Mouse (Mus musculus): ENCODE measurements around the gene Endog.
A peak's percentile ranks its signal among the peaks of the same experiment; 100 is the strongest.
"Not testable (repeated sequence)": the region's sequence is repeated elsewhere in the genome, so short reads cannot be mapped to it uniquely, and the experiment has no call there.

Endog gene

DNA sequence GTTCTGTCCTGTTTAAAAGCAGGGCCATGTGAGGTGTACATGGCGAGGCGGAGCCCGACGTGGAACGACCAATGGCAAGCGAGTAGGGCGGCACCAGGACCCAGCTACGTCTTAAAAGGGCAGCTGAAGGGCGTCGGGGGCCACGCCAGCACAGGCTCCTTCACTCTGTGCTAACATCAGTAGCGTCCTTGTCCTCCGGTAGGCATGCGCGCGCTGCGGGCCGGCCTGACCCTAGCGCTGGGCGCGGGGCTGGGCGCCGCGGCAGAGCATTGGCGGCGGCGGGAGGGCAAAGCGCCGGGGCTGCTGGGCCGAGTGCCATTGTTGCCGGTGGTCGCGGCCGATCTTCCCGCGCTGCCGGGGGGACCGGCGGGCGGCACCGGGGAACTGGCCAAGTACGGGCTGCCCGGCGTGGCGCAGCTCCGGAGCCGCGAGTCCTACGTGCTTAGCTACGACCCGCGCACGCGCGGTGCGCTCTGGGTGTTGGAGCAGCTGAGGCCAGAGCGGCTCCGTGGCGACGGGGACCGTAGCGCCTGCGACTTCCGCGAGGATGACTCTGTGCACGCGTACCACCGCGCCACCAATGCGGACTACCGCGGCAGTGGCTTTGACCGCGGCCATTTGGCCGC lies at the start of gene Endog:
TSS of gene Endog (plus strand) at position 123 of the 626 bp plus-strand sequence.
- DNase-seq (ENCODE audit: low spot score in 2 of 2) = peak; percentile 94 to 95

DNA sequence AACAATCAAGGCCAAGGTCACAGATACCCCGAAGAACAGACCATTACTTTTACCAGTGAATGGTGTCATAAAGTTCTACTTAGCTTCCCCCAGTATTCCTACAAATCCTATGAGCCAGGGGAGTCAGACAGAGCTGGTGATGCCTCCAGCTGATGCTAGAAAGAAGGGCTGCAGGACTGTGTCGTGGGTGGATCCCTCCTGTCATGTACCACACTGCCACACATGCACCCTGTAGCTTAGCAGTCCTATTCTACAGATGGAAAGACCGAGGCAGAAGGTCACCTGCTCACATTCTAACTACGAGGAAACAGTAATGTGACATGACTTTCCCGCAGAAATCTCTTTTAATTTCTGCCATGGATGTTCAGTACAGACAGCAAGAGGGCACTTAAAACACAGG lies 48.5 kb upstream of the Endog start:
- DNase-seq (ENCODE audit: low spot score in 2 of 2) = no peak

DNA sequence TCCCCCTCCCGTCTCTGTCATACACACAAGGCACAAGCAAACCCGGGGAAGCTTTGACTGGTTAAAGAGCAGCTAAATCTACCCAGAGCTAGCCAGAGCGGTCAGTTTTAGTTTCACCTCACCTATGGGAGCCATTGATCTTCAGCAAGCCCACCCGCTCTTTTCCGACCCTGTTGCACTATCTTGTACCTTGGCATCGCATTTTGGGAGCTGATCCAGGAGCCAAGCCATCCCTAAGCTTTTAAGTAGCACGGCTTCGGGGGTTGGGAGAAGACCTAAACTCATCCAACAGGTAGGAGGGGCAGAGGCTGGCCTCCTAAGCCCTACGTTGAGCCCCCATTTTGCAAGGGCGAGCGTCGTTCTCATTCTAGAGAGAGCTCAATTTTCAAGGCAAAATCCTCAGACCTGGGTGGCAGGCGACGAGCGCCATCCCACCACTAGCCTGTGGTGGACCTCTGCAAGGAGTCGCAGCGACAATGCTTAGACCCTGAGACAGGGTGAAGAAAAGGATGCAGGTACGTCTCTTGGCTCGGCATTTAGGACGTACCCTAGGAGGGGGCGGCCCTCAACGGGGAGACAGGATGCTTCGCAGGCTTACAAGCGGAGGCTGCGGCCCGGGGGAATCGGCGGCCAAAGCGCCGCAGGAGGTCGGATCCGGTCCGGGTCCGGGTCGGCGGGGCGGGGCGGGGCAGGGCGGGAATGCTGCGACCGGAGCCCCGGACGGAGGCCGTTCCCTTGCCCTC lies 47.4 kb upstream of the Endog start:
- DNase-seq (ENCODE audit: low spot score in 2 of 2) = peak; percentile 39 to 48

DNA sequence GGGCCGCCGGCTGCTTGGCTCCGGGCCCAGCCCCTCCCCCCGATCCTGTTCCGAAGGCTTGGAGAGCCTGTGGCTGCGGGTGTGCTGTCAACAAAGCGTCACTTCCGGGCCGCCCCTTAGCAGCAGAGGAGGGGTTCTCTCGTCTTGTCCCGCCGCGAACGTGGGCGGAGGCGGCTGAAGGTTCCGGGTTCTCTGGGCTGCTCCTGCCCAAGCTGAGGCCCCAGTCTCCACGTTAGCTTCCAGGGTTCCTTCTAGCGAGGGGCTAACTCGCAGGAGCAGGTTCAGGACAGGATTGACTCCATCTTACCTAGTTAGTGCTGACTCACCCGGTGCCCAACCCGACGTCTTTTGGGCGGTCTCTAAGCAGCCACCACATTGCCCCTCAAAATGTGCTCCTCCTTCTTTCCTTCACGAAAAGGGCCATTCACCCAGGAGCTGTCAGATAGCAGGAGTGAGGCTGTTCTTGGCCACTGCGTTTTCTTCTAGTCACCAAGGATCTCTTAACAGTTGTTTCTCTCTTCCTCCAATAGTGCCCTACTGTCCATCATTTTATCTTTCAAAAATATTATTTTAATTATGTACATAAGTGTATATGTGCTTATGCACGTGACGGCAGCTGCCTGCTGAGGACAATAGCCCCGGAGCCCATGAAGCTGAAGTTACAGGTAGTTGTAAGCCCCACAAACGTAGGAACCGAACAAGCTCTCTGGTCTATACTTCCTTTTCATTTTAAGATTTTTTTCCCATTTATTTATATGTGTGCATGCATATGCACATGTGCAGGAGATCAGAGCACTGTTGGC lies 46.6 kb upstream of the Endog start, which contains the start of gene Zer1:
TSS of gene Zer1 (minus strand) at position 114 of the 803 bp plus-strand sequence.
- peak; percentile 97 for DNase-seq (ENCODE audit: low spot score in 2 of 2)

DNA sequence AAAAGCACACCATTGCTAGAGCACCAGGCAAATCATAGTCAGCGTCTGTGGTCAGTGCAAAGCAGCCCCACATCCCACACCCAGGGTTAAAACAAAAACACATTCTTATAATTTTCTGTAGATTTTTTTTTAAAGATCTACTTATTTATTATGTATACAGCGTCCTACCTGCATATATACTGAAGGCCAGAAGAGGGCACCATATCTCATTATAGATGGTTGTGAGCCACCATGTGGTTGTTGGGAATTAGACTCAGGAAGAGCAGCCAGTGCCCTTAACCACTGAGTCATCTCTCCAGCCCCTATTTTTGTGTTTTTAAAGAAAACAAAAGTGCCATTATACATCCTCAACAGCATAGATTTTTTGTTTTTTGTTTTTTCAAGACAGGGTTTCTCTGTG lies 42.5 kb upstream of the Endog start:
- DNase-seq (ENCODE audit: low spot score in 2 of 2) = no peak

DNA sequence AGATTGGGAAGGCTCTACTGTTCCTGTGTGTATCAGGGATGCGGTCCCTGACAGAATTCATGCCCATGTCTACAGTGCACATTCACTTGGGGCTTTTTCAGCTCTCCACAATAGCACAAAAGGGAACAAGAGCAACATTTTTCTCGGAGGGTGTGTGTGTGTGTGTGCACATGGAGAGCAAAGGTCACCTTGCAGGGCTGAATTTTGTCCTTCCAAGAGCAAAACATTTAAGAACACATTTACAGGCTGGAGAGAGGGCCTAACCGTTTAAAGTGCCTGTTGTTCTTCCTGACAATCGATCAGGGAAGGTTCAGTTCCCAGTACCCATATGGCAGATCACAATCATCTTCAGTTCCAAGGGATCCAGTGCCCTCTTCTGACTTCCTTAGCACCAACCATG lies 41.1 kb upstream of the Endog start:
- no peak for DNase-seq (ENCODE audit: low spot score in 2 of 2)

DNA sequence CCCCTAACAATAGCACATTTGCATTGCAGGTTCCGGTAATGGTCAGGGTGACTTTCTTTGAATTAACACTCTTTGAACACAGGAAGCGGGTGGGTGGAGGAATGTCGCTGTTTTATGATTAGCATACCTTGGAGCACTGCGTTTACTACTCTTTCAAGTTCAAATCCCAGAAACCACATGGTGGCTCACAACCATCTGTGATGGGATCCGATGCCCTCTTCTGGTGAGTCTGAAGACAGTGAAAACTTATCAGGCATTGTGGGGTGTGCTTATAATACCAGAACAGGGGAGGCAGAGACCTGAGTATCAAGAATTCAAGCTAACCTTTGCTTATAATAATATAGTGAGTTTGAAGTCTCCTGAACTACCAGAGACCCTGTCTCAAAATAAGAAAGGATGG lies 40.1 kb upstream of the Endog start:
- DNase-seq (ENCODE audit: low spot score in 2 of 2) = not testable (repeated sequence)

DNA sequence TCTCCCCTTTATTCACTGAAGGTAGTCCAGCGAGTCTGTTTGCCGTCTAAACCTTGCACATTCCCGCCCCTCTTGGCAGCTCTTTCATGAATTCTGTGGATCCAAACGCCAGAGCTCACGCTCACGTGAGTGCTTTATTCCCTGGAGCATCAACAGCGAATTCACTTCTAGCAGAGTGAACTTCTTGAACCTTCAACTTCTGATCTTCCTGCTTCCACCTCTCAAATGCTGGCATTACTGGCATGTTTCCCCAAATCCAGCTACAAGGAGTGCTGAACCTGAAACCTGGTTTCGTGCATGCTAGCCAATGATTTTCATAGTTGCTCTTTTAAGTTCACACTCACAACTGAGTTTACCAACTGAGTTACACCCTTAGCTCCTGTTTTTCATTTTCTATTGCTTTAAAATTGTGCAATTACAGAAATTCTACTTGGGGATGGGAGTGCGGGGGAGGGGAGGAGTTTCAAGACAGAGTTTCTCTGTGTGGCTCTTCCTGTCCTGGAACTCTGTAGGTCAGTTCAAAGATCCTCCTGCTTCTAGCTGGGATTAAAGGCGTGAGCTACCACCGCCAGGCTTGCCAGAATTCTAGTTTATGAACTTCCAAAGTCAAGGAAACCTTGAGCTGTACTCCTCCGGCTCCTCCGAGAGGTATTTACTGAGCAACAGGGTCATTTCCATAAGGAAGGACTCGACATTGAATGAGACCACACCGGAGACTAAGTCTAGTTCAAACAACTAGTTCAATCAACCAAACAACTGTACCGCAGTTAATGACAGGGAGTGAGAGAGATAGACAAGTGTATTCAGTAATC lies 38.3 kb upstream of the Endog start:
- no peak for DNase-seq (ENCODE audit: low spot score in 2 of 2)

DNA sequence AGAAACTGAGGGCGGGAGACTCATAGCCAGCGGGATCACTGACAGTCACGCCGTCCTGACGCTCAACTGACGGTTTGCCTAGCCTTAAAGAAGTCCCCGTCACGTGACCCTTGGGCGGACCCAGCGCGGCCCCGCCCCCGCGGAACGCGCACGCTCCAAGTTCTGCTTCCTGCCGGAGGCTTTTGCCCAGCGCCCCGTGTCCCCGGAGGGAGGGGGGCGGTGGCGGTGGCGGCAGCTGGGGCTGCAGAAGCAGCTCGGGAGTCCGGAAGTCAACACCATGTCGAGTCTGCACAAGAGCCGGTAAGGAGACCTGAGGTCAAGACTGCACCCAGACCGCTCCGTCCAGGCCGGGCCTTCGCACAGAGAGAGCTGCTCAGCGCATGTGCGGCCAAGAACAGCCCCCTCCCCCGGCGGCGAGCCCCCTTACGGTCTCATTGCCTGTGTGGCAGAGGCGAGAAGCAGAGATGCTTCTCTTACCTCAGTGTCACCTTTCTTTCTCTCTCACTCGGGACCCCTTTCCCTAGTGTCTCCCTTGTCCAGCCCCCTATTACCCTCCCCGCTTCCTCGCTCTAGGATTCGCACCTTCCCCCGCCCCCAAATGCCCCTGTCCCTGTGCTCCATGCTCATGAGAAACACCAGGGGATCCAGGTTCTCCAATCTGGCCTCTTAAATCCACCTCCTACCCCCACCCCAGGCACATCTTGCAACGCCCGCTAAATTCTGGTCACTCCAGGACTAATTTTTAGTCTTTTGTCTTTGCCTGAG lies 37.5 kb upstream of the Endog start, which contains the start of gene Tbc1d13:
TSS of gene Tbc1d13 (plus strand) at position 134 of the 765 bp plus-strand sequence.
- peak; percentile 98 for DNase-seq (ENCODE audit: low spot score in 2 of 2)

DNA sequence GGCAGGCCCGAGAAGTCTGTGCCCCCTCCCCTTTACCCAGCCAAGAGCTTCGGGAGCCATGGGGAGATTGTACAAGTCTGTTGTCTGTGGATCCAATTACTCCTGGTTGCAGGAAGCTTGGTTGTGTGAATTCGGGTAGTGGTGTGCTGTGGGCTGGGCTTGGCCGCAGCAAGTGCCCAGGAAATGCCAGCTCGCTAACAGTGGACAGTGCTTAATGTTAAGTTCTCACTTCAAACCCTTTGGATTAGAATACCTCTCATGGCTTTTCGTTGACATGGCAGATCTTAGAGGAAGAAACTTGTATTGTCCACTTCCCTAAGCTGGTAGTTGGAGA lies 36.9 kb upstream of the Endog start:
- DNase-seq (ENCODE audit: low spot score in 2 of 2) = no peak

DNA sequence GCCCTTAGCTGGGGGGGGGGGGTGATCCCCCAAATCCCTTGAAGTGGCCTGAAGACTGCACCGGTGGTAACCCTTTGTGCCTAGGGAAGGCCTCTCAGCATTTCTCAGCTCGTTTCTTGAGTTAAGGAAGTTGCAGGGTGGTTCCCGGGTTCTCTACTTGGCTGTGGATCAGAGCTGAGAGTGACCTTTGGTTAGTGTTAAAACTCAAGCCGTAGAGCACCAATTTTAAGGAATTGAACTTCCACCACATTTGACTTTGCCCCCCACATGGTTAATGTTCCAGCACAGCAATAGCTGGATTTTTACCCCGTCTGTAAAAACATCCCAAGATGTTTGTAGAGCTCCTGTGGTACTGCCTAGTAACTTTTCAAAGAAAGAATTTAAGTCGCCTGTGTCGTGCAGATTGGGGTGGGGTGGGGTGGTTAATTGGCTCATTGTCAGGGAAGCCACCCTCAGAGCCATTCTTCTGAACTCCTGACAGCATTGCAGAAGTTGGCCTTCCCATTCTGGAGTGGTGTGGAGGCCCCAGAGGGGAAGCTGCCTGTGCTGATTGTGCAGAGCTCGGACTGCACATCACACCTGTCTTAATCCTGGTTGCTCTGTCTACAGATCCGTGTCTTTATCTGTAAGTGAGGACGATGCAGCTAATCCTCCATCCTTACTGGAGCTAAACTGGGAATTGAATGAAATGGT lies 36.2 kb upstream of the Endog start:
- DNase-seq (ENCODE audit: low spot score in 2 of 2) = no peak

DNA sequence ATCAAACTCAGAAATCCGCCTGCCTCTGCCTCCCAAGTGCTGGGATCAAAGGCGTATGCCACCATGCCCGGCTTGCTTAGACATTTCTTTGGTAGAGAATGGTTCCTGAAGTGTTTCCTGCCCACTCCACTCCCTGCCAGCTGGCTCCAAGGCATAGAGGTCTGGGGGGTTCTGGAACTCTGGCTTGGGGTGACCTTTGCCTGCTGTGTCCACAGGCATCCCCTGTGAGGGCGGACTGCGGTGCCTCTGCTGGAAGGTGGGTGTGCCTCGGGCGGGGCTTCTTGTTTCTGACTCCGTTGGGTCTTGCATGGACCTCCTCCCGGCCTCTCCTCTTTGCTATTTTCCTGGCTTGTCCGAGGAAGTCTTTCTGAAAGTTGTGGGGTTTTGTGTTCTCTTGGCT lies 34.8 kb upstream of the Endog start:
- DNase-seq (ENCODE audit: low spot score in 2 of 2) = no peak

DNA sequence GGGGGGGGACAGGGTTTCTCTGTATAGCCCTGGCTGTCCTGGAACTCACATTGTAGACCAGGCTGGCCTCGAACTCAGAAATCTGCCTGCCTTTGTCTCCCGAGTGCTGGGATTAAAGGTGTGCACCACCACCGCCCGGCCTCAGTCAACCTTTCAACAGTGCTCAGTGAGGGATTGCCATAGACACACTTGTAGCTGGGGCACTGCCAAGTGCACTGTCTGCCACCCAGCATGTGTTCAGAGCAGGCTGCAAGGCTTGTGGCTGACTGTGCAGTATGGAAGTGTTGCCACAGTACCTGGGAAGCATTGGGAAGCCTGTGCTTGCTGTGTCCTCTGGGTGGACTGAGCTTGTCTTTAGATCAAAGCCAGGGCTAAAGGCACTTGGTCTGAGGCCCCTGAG lies 31.3 kb upstream of the Endog start:
- DNase-seq (ENCODE audit: low spot score in 2 of 2) = not testable (repeated sequence)

DNA sequence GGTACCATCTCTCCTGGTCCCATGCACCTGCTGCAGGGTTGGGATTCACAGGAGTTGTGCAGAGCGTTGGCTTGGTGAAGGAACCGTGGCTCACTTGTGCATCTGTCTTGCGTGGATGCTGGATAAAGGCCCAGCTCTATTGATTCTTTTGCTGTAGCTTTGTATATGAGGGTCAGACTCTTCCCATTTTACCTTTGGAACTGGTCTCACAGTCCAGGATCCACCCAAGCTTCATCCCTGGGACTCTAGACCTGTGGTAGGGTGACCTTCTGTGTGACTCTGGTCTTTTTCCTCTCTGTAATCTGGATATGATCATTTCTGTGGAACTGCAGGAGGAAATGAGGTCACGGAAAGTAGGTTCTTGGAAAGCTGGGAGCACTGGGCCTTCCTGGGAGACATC lies 26.9 kb upstream of the Endog start:
- no peak for DNase-seq (ENCODE audit: low spot score in 2 of 2)

DNA sequence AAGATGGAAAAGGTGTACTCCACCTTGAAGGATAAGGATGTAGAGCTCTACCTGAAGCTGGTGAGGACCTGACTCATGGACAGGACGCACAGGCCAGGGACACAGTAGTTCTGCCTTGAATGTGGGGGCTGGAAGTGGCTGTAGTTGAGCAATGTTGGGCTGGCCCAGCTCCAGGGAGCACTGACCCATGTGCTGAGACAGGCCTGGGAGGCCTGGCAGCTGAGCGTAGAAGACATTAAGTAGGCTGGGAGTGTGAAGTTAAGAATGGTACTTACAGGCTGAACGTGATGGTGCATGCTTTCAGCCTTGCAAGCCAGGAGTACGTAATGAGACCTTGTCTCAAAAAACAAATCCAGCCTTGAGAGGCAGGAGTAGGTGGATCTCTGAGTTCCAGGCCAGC lies 23.8 kb upstream of the Endog start:
- DNase-seq (ENCODE audit: low spot score in 2 of 2) = no peak

DNA sequence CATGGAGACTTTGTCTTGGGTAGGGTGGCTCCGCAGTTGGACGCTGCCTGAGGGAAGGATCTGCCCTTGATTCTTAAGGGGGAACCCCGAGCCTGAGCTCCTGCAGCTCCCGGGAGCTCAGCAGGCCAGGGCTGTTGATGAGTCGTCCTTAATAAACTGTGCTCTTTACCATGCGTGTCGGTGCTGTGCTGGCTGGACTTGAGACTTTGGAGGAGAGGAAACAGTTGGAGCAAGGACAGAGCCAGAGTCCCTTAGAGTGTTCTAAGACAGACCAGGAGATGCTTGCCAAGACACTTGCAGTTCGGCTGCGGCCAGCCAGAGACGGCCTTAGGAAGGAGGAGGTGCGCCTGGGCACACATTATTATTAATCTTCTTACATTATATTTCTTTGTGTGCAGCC lies 19.5 kb upstream of the Endog start:
- no peak for DNase-seq (ENCODE audit: low spot score in 2 of 2)

DNA sequence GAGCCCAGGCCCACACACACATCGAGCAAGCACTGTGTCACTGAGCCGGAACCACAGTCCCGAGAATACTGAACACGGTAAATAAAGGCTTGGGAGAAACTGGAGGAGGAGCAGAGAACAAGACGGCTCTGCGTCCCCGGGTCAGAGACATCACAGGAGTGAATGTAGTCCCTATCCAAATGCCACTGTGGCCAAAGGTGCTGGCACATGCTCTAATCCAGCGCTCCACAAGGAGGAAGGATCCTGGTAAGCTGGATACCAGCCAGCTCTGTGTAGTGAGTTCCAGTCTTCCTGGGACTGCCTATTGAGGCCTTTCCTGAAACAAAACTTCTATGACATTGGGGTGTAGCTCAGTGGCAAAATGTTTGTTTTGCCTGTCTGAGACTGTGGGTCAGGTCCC lies 18.7 kb upstream of the Endog start:
- DNase-seq (ENCODE audit: low spot score in 2 of 2) = no peak

DNA sequence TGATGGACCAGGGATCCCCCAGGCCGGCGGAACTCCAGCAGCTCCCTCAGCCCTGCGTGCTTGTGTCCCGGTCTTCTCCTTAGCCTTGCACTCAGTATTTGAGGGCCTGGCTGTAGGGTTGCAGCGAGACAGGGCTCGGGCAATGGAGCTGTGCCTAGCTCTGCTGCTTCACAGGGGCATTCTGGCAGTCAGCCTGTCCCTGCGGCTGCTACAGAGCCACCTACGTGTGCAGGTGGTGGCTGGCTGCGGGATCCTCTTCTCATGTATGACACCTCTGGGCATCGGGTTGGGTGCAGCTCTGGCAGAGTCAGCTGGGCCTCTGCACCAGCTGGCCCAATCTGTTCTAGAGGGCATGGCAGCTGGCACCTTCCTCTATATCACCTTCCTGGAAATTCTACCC lies 11.4 kb upstream of the Endog start:
- DNase-seq (ENCODE audit: low spot score in 2 of 2) = not testable (repeated sequence)

DNA sequence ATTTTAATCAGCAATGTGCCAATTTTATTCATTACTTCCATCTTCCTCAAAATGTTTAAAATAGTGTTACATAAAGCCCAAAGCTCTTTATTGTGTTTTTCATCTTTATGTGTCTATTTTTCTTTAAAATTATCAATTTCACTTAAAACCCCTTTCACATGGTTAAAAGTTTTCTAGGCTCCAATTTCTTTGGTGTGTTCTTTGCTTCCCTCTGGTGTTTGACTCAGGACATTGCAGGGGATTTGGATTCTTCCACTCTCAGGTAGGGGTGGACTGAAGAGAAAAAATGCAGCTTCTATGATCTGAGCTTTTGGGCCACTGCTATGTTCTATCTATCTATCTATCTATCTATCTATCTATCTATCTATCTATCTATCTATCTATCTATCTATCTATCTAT lies 9.5 kb upstream of the Endog start:
- DNase-seq (ENCODE audit: low spot score in 2 of 2) = peak in 1 of 2 experiments; percentile 61

DNA sequence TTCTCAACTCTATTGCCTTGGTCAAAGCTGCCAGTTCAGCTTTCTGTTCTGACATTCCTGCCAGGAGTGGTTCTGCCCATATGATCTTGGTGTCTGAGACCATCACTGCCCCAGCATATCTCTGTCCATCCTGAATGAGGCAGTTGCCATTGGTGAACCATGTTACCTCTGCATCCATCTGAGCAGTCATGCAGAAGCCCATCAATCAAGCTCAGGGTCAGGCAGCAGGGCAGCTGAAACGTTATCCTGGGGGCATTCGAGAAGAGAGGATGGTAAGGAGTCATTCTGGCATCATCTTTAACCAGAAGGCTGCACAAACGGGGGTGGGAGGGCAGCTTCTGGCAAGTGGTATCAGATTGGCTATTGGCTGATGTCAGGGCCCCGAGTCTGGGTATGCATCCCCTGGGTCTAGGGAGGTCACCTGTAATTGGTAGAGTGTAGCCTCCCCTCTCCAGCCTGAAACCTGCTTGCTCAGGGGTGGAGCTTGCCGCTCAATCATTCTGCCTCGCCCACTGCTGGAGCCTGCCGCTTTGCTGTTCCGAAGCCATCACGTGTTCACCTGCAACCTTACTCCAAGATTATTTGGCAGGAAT lies 6.9 kb upstream of the Endog start:
- no peak for DNase-seq (ENCODE audit: low spot score in 2 of 2)

All from right cerebral cortex, postnatal 10 days (tissue).